Mouse (Mus musculus) embryonic stem cell, embryonic (primary cell): Measurements from ENCODE around the gene Slc4a7.

Source experiments
- CTCF ChIA-PET, 4 experiments: fragments of 300-600 bp in 2 of 4; fragments of 350-600 bp in 2 of 4; sonication (Branson Sonifier 250); formaldehyde crosslinking; loops; one replicate each; lab custom pipeline; 2022; ENCODE audit warnings: inconsistent platforms in 2 of 4; lab: Charles Lee
- POLR2A ChIA-PET, 4 experiments: fragments of 300-600 bp in 2 of 4; fragments of 350-600 bp in 2 of 4; sonication (Branson Sonifier 250); formaldehyde crosslinking; loops; one replicate each; lab custom pipeline; 2022; ENCODE audit warnings: antibody characterized with exemption in 4 of 4, inconsistent platforms in 1 of 4; lab: Charles Lee

Slc4a7 gene

DNA sequence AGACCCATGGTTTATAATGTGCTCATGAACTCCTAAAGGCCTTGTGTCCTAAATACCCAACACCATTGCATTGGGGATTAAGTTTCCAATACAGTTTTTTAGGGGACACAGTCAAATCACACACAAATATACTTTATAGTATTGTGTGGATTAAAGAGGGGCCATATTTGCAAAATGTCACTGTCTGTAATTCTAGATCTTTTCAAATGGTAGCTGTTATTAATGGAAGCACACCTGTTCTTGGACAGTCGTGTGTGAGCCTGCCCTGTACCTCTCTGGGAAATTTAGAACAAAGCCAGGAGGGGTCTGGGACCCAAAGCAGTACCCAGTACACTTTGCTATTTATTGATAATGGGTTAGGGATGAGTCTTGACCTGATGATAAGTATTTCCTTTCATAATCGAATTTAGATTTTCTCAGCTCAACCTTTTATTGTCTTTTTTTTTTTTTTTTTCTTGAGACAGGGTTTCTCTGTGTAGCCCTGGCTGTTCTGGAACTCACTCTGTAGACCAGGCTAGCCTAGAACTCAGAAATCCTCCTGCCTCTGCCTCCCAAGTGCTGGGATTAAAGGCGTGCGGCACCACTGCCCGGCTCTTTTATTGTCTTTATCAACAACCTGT is at the start of gene Slc4a7:
Slc4a7 (plus strand) TSS at position 570 of the 620 bp plus-strand sequence.
- POLR2A ChIA-PET = interaction anchor here (0.6 to 2.6 kb wide), 30 partner anchors 8 to 639 kb away, joined by 3 to 19 read pairs (median 5); partner anchors contain the start of gene Il3ra (in 1 of the 4)
- CTCF ChIA-PET = no interaction called here

DNA sequence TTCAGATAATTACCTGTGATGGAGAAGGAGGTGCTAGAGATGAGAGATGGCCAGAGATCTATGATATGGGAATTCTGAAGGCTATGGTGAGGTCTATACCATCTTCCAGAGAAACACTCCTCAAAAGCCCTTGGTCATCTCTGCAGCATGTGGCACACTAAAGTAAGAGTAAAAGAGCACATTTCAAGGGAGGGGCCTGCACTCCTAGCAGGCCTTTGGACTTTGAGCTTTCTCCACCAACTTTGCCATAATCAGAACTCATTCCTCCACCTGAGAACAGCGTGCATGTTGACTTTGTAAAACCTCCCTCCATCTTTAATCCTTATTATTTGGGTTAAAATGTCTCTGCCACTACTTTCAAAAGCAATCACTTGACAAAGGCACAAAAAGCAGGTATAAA is 31.5 kb upstream of the Slc4a7 start:
- ChIA-PET POLR2A (interaction anchor here in 1 of 4 experiments (1.5 kb wide), 1 partner anchor 16 kb away, joined by 4 read pairs; no protein-coding TSS in a partner anchor), CTCF (interaction anchor here in 1 of 4 experiments (0.6 kb wide), 1 partner anchor 10 kb away, joined by 11 read pairs; no protein-coding TSS in a partner anchor)

DNA sequence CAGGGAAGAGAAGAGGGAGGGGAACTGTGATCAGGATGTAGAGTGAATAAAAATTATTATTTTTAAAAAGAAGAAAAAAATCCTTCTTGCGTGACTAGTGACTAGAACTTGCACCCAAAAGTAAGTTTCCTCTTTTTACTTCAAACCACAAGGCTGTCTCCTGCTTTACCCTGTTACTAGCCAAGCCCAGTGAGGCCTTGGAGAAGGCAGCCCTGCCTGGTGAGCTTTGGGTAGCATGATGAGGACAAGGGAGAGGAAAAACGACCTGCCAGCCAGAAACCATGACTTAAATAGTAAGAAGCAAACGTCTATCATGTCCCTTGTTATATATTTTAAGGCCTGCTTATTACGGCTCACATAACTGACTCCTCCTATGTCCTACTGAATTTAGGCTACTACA is 20.5 kb upstream of the Slc4a7 start:
- CTCF ChIA-PET = no interaction called here
- POLR2A ChIA-PET = no interaction called here

DNA sequence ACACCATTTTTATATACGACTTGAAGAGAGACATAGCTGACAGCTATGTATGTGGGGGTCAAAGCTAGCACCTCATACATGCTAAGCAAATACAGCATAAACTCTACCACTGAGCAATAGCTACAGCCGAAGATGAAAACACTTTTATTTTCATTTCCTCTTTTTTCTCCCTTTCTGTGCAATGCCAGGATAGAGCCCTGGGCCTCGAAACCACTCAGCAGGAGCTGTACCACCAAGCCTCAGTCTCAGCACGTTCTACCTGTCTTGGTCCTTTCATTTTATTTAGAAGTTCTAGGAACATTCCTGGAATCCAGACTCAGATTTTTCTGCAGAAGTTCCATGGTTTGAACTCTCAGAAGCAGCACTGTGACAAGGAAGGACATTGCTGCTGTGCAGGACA is 17.3 kb upstream of the Slc4a7 start:
- ChIA-PET CTCF (no interaction called here), POLR2A (interaction anchor here in 1 of 4 experiments (1.0 kb wide), 1 partner anchor 9 kb away, joined by 3 read pairs; no protein-coding TSS in a partner anchor)

DNA sequence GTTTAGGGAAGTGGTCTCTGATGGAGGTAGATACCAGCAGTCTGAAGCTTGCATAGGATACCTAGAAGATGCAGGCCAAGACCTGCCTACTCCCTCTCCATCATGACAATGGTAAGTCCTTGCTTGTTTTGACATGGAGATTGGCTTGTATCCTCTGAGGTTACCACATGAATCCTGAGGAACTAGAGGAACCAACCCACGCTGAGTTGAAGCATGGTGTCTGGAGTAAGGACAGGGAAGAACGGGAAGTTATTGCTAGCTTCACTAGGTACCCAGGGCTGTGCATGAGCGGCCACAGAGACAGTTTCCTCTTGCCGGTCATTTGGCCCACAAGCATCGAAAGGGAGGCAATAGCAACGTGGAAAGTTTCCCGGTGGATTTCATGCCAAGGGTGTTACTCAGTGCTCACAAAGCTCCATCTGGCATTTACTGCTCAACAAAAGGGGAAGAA is 16.0 kb upstream of the Slc4a7 start:
- CTCF ChIA-PET = no interaction called here
- POLR2A ChIA-PET = interaction anchor here in 2 of 4 experiments (1.1 to 2.6 kb wide), 6 partner anchors 11 to 54 kb away, joined by 4 to 11 read pairs (median 4); partner anchors contain the start of gene Slc4a7 (in 2 of the 2)

DNA sequence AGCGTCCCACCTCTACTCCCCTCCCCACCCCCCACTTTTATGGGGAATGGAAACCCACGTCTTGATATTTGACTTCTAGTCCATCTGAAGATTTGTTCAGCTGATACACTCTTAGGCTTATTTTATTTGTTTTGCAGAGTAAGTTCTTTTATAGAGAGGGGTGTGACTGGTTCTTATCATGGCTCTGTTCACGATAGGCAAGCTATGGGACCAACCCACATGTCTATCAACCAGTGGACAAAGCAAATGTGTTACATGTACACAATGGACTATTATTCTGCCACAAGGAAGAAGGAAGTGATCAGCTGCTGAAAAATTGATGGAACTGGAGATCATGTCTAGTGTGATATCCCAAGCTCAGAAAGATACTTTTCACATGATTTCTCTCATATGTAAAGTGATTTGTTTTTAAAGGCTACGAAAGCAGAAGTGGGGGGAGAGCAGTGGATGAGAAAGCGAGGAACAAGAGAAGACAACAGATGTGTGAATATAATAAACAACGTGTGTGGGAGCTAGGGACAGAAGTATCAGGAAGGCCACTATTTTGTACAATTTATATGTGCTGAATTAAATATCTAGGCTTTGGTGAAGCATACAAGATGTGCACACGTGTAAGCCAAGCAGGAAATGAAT is 14.7 kb upstream of the Slc4a7 start:
- CTCF ChIA-PET = interaction anchor here in 2 of 4 experiments (0.6 kb wide), 2 partner anchors 115 to 1496 kb away, joined by 3 to 4 read pairs; no protein-coding TSS in a partner anchor
- POLR2A ChIA-PET = interaction anchor here in 3 of 4 experiments (0.5 to 2.6 kb wide), 6 partner anchors 9 to 103 kb away, joined by 3 to 11 read pairs (median 4); partner anchors contain the start of gene Slc4a7 (in 2 of the 3)

DNA sequence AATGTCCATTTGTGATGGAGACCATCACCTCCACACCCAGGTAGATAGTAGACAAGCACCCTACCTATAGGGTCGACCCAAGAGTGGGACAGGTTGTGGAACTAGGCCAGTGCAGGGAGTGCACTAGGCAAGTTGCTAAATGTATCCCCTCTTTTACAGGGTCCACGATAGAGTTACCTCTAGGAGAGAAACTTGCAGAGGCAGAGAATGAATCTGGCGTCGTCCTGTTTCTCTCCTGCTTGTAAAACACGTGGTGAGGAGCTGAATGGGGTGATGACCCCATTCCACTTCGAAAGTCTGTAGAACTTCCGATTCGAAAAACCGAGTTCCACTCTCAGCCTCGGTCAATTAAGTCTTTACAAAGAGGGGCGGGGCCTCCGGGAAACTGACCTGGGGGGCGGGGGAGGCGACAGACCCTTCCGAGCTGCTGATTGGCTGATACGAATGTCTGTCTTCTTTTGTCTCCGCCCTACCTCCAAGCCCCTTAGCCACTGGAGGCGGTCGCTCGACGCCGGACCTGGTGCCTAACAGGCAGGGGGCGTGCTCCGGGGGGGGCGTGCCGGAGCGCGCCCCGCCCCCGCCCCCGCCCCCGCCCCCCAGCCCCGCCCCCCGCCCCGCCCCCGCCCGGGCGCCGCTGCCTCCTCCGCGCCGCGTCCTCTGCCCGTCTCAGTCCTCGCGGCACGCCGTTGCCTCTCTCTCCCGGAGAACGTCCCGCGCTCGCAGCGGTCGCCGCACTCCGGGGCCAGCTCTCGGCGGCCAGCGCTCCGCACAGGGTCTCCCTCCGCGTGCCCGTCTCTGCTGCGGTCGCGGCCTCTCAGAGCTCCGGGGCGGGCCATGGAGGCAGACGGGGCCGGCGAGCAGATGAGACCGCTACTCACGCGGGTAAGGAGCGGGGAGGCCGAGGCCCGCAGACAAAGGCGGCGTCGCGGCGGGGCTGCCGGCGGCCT is 593 bp downstream of the Slc4a7 start:
- ChIA-PET CTCF (no interaction called here), POLR2A (interaction anchor here (0.5 to 2.6 kb wide), 42 partner anchors 9 to 640 kb away, joined by 3 to 19 read pairs (median 4); partner anchors contain the start of gene Il3ra (in 1 of the 4))

DNA sequence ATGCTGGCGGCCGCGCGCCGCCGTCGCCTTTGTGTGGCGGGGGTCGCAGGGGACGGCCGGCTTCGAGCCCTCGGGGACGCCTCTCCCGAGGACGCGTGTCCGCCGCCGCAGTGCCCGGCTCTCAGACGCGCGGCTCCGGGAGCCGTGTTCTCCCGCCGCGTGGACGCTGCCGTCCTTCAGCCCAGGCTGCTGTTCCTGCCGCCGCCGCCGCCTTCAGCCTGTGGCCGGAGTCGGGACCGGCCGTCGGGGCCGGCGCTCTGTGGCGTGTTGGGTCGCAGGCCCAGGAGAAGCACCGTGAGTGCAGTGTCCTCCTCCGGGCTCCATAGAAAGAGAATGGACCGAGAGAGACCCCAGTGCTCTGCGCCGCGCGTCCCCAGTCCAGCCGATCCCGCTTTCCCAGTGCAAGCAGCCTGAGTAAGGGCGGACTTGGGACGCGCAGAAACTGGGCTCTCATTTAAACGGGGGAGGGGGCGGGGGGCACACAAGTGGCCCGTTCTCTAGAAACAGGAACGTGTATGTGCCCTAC is 1.3 kb downstream of the Slc4a7 start:
- POLR2A ChIA-PET = interaction anchor here in 3 of 4 experiments (0.8 to 2.6 kb wide), 15 partner anchors 11 to 641 kb away, joined by 3 to 19 read pairs (median 5); no protein-coding TSS in a partner anchor
- CTCF ChIA-PET = no interaction called here

DNA sequence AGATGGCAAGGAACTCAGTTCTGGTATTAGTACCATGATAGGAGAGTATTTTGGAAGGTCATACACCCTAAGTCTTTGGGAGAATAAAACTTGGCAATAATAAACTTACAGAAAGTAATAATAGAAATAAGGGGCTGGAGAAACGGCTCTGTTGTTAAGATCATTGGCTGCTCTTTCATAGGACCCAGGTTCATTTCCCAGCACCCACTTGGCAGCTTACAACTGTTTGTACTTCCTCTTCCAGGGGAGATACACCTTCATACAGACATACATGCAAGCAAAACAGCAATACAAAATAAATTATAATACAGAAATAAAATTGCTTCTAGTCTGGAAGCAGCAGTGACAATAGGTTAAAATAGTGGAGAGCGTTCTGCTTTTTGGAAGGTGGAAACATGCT is 2.6 kb downstream of the Slc4a7 start:
- POLR2A ChIA-PET = interaction anchor here in 1 of 4 experiments (0.8 to 1.2 kb wide), 2 partner anchors 12 to 31 kb away, joined by 3 read pairs; no protein-coding TSS in a partner anchor
- CTCF ChIA-PET = no interaction called here

DNA sequence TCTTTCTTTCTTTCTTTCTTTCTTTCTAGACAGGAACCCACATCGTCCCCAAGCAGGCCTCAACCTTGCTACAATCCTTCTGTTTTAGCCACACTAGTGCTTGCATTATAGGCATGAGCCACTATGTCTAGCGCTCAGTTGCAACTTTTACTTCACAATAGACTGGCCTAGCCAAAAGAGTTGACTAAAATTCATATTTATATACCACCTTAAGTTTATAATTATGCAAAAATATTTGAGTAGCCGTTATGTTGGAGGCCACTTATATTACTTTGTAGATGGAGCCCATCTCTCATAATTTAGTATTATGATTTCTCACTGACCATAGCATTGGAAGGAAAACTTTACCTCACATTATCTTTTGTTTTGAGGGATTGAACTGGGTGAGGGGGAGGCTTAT is 3.0 kb downstream of the Slc4a7 start:
- ChIA-PET CTCF (no interaction called here), POLR2A (interaction anchor here in 1 of 4 experiments (1.1 to 1.2 kb wide), 2 partner anchors 12 to 20 kb away, joined by 4 to 5 read pairs; no protein-coding TSS in a partner anchor)

DNA sequence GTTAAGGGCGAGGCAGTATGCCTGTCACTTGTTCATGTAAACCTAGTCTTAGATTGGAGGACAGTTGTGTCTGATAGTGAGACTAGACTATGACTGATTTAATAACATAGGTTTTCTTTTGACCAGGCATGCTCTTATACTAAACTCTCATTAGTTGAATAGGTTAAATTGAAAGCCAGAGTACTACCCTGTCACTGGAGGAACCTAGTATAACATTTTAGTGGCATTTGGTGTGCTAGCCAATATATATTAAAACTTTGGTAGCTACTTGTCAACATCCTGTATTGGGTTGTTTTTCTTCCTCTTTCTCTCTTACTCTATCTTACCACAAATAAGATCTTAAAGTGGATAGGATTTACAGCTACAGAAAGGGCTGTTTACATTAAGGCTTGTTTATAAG is 4.3 kb downstream of the Slc4a7 start:
- ChIA-PET CTCF (no interaction called here), POLR2A (interaction anchor here in 1 of 4 experiments (0.6 to 1.2 kb wide), 2 partner anchors 13 to 702 kb away, joined by 3 to 5 read pairs; no protein-coding TSS in a partner anchor)

DNA sequence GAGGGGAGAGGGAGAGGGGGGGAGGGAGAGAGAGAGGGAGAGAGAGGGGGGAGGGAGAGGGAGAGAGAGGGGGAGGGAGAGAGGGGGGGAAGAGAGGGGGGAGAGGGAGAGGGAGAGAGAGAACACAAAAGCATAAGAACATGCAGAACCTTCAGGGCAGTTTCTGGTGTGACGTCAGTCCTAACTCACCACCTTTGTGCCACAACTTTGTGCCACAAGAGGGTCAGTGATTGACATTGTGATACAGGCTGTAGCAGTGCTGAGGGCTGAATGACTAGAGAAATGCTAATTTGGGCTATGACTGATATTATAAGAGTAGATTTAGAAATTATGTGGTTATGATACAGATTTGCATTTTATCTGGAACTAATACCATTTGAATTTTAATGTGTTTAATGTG is 5.0 kb downstream of the Slc4a7 start:
- CTCF ChIA-PET = no interaction called here
- POLR2A ChIA-PET = no interaction called here

DNA sequence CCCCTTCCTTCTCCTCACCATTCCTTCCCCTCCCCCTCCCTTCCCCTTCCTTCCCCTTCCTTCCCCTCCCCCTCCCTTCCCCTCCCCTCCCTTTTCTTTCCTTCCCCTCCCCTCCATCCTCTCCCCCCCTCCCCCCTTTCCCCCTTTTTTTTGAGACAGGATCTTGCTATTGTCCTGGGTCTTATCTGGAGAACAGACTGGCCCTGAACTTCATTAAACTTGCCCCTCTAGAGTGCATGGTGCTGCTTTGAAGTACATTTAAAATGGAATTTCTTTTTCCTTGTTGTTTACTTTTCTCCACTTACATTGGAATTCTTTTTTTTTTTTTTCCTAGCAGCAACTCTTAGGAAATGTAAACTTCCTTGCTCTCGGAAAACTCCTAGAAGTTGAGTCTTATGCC is 6.9 kb downstream of the Slc4a7 start:
- CTCF ChIA-PET = no interaction called here
- POLR2A ChIA-PET = interaction anchor here in 1 of 4 experiments (0.8 to 2.6 kb wide), 3 partner anchors 14 to 77 kb away, joined by 3 to 8 read pairs (median 6); no protein-coding TSS in a partner anchor

DNA sequence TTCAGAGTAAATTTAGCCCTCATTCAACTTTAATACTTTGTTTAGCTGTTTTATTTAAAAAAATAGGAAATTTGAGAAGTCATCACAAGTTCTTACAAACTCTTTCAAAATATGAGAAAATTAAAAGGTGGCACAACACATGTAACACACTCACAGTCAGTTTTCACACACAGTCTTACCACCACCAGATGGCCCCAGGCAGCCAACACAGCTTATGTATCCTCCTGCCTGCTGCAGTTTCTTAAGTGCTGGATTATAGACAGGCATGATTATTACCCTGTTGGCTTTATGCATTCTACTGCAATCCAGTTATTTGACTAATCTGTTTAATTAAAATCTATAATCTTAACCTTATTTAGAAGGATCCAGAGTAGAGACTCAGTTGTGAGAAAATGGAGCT is 12.1 kb downstream of the Slc4a7 start:
- POLR2A ChIA-PET = interaction anchor here in 3 of 4 experiments (0.5 to 1.8 kb wide), 5 partner anchors 10 to 110 kb away, joined by 3 to 8 read pairs (median 5); partner anchors contain the start of gene Slc4a7 (in 1 of the 3)
- CTCF ChIA-PET = interaction anchor here in 1 of 4 experiments (0.6 kb wide), 1 partner anchor 15 kb away, joined by 3 read pairs; no protein-coding TSS in a partner anchor

DNA sequence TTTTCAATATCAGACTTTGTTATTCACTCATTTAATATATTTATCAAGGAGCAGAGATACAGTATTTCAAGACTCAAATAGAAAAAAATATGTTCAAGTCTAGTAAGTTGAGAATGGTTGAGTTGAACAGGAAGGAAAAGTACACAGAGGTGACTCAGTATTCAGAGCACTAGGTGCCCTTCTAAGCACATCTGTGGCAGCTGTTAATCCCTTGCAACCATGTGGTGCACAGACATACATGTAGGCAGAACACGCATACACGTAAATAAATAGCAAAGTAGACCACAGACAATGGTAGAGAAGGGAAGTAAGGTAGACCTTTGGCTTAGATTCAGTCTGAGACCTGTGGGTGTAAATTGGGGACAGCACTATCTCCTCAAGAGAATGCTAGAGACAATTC is 13.7 kb downstream of the Slc4a7 start:
- ChIA-PET CTCF (no interaction called here), POLR2A (interaction anchor here in 1 of 4 experiments (0.6 kb wide), 1 partner anchor 296 kb away, joined by 3 read pairs; no protein-coding TSS in a partner anchor)

DNA sequence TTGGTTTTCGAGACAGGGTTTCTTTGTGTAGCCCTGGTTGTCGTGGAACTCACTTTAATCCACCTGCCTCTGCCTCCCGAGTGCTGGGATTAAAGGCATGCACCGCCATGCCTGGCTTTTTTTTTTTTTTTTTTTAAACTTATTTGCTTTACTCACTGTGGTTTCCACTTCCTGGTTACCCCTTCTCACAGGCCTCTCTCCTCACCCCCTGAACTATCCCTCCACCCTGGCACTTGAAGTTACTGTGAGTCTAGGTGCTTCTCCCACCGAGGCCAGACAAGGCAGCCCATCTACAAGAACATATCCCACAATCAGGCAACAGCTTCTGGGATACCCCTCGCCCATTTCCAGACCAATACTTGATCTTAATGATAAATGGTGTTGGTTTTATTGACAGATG is 14.8 kb downstream of the Slc4a7 start:
- ChIA-PET POLR2A (no interaction called here), CTCF (no interaction called here)

DNA sequence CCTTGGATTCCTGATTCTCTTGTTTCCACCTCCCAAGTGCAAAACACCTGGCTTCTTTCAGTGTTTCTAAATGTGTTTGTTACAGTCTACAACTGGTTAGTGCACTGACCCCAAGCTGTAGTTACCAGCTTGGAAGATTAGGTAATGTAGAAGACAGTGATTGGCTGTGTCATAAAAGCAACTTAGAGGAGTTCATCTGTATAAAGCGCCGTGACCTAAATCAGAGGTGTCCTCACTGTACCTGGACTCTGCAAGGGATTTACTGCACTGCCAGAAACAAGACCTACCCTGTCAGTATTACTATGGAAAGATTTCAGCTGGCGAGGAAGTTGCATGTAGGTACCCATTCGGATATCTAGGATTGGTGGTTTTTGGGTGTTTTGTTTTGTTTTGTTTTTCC is 16.5 kb downstream of the Slc4a7 start:
- POLR2A ChIA-PET = interaction anchor here in 2 of 4 experiments (1.0 to 1.8 kb wide), 6 partner anchors 9 to 62 kb away, joined by 3 to 9 read pairs (median 4); partner anchors contain the start of gene Slc4a7 (in 1 of the 2)
- CTCF ChIA-PET = no interaction called here

DNA sequence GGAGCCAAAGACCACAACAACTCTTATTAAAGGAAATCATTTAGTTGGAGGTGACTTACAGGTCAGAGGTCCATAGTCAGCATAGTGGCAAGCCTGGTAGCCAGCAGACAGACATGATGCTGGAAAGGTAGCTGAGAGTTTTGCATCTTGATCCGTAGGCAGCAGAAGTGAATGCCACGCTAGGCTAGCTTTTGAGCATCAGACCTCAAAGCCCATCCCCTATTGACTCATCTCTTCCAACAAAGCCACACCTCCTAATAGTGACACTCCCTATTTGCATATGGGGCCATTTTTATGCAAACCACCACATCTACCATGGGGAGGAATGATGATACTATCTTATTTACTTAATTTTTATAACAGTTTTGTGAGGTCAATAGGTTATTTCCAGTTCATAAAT is 79.1 kb downstream of the Slc4a7 start:
- ChIA-PET POLR2A (interaction anchor here in 2 of 4 experiments (0.9 to 2.9 kb wide), 3 partner anchors 12 to 113 kb away, joined by 3 to 11 read pairs (median 4); no protein-coding TSS in a partner anchor), CTCF (no interaction called here)
